Comparison of ENCODE assay signal across 9 mouse cellular contexts in the genomic region with DNA sequence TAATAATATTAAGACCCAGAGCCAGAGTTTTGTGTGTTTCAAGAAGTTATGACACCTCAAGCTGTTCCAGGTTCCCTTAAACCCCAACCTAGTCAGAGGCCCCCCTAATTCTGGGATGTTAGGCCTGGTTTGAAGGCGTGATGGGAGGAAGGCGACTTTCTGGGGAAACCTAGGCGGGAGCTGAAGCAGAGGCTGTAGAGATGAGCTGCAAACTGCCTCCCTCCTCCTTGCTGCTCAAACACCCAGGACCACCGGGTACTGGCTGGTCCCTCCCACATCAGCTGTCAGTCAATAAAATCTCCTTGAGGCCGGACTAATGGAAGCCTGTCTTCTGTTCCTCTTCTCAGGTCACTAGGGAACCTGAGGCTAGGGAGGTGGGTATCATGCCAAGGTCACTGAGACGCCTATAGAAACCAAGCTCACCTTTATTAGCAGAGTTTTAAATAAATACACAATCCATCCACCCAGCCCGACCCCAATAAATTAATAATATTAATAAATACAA. TPM values are rescaled to one million over a fixed set of nuclear protein-coding genes. Genes with fewer than 3 reads are reported as not detected.
A peak's percentile ranks its signal among the peaks of the same experiment; 100 is the strongest.
DNase-seq lines count a peak whose midpoint lies in the region; ATAC-seq and TF ChIP-seq lines count a peak whose summit lies in the region.
"Had no signal": no experiment of that assay in that cellular context is flagged by ENCODE, and none has a peak within 500 bp of the region (broad histone marks: within the 10 kb centered on the region; RNA-seq: fewer than 3 reads in every experiment).

No protein-coding gene starts in this region.

- no peak for TF ChIP-seq CTCF in gastrocnemius, adult 2 months (IDR thresholded peaks at IDR 0.05)
- no peak for TF ChIP-seq CTCF in liver, embryonic 14.5 days (IDR thresholded peaks at IDR 0.05; ENCODE audit: low read depth)

- no peaks in the 10 kb centered on the region for H3K36me3 ChIP-seq in liver, embryonic 14.5 days (replicated peaks; ENCODE audit: control insufficient read depth, insufficient read depth, low read depth)

- intact Hi-C loops in gastrocnemius, adult 2 months (cut with DNase I), result loop anchor here (2.0 to 5.0 kb wide), 2 partner anchors 16 to 73 kb away; a partner anchor contains a TSS

- H3K27me3 ChIP-seq in liver, embryonic 14.5 days (ENCODE audit: control insufficient read depth, insufficient read depth, low read length), result peaks cover 8% of the 10 kb centered on the region

- peak overlapping the region; percentile 72 for H3K9ac ChIP-seq in liver, embryonic 14.5 days (replicated peaks)

- H3K4me3 ChIP-seq in gastrocnemius, adult 2 months, result peak overlapping the region; percentile 74
- H3K4me3 ChIP-seq in liver, embryonic 14.5 days (ENCODE audit: insufficient read depth in 1 of 2, low read depth in 2 of 2, low read length in 2 of 2), result peak overlapping the region in 1 of 2 experiments; percentile 71; a peak in 2 of 4 replicates

- DNase-seq in gastrocnemius, adult 2 months, result no peak
- no peak for DNase-seq in gastrocnemius, adult 8-10 months (ENCODE audit: low spot score in 2 of 2)
- peak; percentile 11 for DNase-seq in thymus, postnatal 4 days
- no peak for DNase-seq in thymus, adult 18-20 months
- DNase-seq in liver, embryonic 14.5 days (ENCODE audit: low read depth in 3 of 3, low spot score in 3 of 3), result no peak
- DNase-seq in right cerebral cortex, postnatal 14 days, result no peak
- no peak for DNase-seq in left cerebral cortex, adult 11 months (ENCODE audit: low spot score)
- no peak for DNase-seq in adrenal gland, adult 18-20 months (ENCODE audit: low spot score in 2 of 2)

- no peak for TF ChIP-seq EP300 in liver, embryonic 14.5 days (IDR thresholded peaks at IDR 0.05; ENCODE audit: low read depth)

- H3K4me1 ChIP-seq in liver, embryonic 14.5 days (replicated peaks; ENCODE audit: control insufficient read depth in 2 of 2, insufficient read depth in 2 of 2, low read length in 1 of 2), result peaks cover 17 to 25% of the 10 kb centered on the region in 2 experiments

- no peak for ATAC-seq in liver, embryonic 14.5 days (ENCODE audit: insufficient read depth)

- no peaks in the 10 kb centered on the region for H3K9me3 ChIP-seq in liver, embryonic 14.5 days (ENCODE audit: control insufficient read depth, low read length)

- H3K27ac ChIP-seq in gastrocnemius, adult 2 months, result peak overlapping the region; percentile 90
- peak overlapping the region; percentile 57 for H3K27ac ChIP-seq in liver, embryonic 14.5 days

- WGBS in liver, embryonic 14.5 days (ENCODE audit: insufficient replicate concordance), result 59% methylated on average over 7 of the region's 7 CpGs

- H3K4me2 ChIP-seq in liver, embryonic 14.5 days (ENCODE audit: low read depth), result peak overlapping the region; percentile 81

RNA-seq across cellular contexts. Expression of a gene that starts 3.2 kb away (rescaled TPM):
- total RNA-seq in gastrocnemius, adult 2 months (2021), result under 1 TPM in 1 of 2 experiments, not detected in 1; 0.28 TPM
- total RNA-seq in gastrocnemius, adult 8-10 months (2022), result under 1 TPM in 1 of 4 experiments, not detected in 3; 0.24 TPM
- 6.3 and 9.0 TPM in 2 replicates for polyA plus RNA-seq in liver, embryonic 14.5 days (2012; rRNA removed)
- 1.2 and 2.8 TPM in 2 replicates for polyA plus RNA-seq in liver, embryonic 14.5 days (2014; fragmentation: Nextera tagmentation; extraction: Ambion mirVana)
- 1 to 10 TPM; 2.2 to 6.4 TPM for total RNA-seq in adrenal gland, adult 18-20 months (2021)
- total RNA-seq: neutrophil, adult 5-6 weeks had no signal

RNA-seq across cellular contexts. Expression of a gene that starts 13.1 kb away (rescaled TPM):
- total RNA-seq in gastrocnemius, adult 2 months (2021), result under 1 TPM; 0.42 to 0.48 TPM
- under 1 TPM in 3 of 4 experiments, not detected in 1; 0.17 to 0.49 (median 0.22) TPM for total RNA-seq in gastrocnemius, adult 8-10 months (2022)
- 4.3 and 5.3 TPM in 2 replicates for polyA plus RNA-seq in liver, embryonic 14.5 days (2012; rRNA removed)
- 4.7 TPM in 2 replicates for polyA plus RNA-seq in liver, embryonic 14.5 days (2014; fragmentation: Nextera tagmentation; extraction: Ambion mirVana)
- total RNA-seq in adrenal gland, adult 18-20 months (2021), result 1 to 10 TPM; 1.4 to 3.0 TPM

RNA-seq across cellular contexts. Expression of a gene that starts 20.4 kb away (rescaled TPM):
- total RNA-seq in gastrocnemius, adult 2 months (2021), result 10 to 100 TPM in 1 of 2 experiments, 1 to 10 TPM in 1; 9.2 to 14.4 TPM
- 10 to 100 TPM in 3 of 4 experiments, 1 to 10 TPM in 1; 8.5 to 19.2 (median 10.4) TPM for total RNA-seq in gastrocnemius, adult 8-10 months (2022)
- polyA plus RNA-seq in liver, embryonic 14.5 days (2012; rRNA removed), result 36.3 and 50.8 TPM in 2 replicates
- 49.5 and 61.7 TPM in 2 replicates for polyA plus RNA-seq in liver, embryonic 14.5 days (2014; fragmentation: Nextera tagmentation; extraction: Ambion mirVana)
- total RNA-seq in adrenal gland, adult 18-20 months (2021), result 10 to 100 TPM; 78.5 to 86.9 TPM

RNA-seq across cellular contexts. Expression of a gene that starts 31.1 kb away (rescaled TPM):
- total RNA-seq in gastrocnemius, adult 2 months (2021), result 10 to 100 TPM in 1 of 2 experiments, 1 to 10 TPM in 1; 9.3 to 22.5 TPM
- total RNA-seq in gastrocnemius, adult 8-10 months (2022), result 10 to 100 TPM; 13.6 to 19.0 (median 15.7) TPM
- polyA plus RNA-seq in liver, embryonic 14.5 days (2012; rRNA removed), result 7.6 and 8.6 TPM in 2 replicates
- 19.8 and 23.5 TPM in 2 replicates for polyA plus RNA-seq in liver, embryonic 14.5 days (2014; fragmentation: Nextera tagmentation; extraction: Ambion mirVana)
- 100 to 1,000 TPM; 101 to 153 TPM for total RNA-seq in adrenal gland, adult 18-20 months (2021)

RNA-seq across cellular contexts. Expression of a gene that starts 34.9 kb away (rescaled TPM):
- 1 to 10 TPM; 3.2 to 4.3 TPM for total RNA-seq in gastrocnemius, adult 2 months (2021)
- 1 to 10 TPM; 1.9 to 3.4 (median 2.4) TPM for total RNA-seq in gastrocnemius, adult 8-10 months (2022)
- polyA plus RNA-seq in liver, embryonic 14.5 days (2012; rRNA removed), result 61.3 and 62.4 TPM in 2 replicates
- polyA plus RNA-seq in liver, embryonic 14.5 days (2014; fragmentation: Nextera tagmentation; extraction: Ambion mirVana), result 30.2 and 34.2 TPM in 2 replicates
- total RNA-seq in adrenal gland, adult 18-20 months (2021), result 100 to 1,000 TPM; 115 to 165 TPM
